Mouse (Mus musculus) ES-Bruce4 (cell line): ENCODE measurements around the gene Pet100. TPM values are rescaled to one million over a fixed set of nuclear protein-coding genes. Genes with fewer than 3 reads are reported as not detected.

Experiments
- H3K27ac ChIP-seq: 2 replicates; pipeline ENCODE4 v1.5.1; 2012; ENCODE audit warnings: low read length, inconsistent platforms; ENCODE audit not compliant: insufficient read depth
- H3K27me3 ChIP-seq: 2 replicates; pipeline ENCODE4 v1.6.1; 2012; ENCODE audit warnings: mild to moderate bottlenecking, low read length, inconsistent platforms; ENCODE audit not compliant: control insufficient read depth, poor library complexity, insufficient read depth, severe bottlenecking
- H3K36me3 ChIP-seq: 2 replicates; pipeline ENCODE4 v1.6.1; 2012; ENCODE audit warnings: inconsistent platforms, mild to moderate bottlenecking, low read length, moderate library complexity; ENCODE audit not compliant: control insufficient read depth, poor library complexity, insufficient read depth, severe bottlenecking
- H3K4me1 ChIP-seq: one replicate; pipeline ENCODE4 v1.8.1; 2011; ENCODE audit warnings: low read length; ENCODE audit not compliant: control insufficient read depth, insufficient read depth
- H3K4me3 ChIP-seq: 2 replicates; pipeline ENCODE4 v1.5.1; 2011; ENCODE audit warnings: low read depth, mild to moderate bottlenecking, low read length
- H3K9ac ChIP-seq: 2 replicates; pipeline ENCODE4 v1.6.1; 2012; ENCODE audit warnings: low read depth, mild to moderate bottlenecking, inconsistent platforms; ENCODE audit not compliant: poor library complexity, severe bottlenecking
- H3K9me3 ChIP-seq: replicated peaks from 2 replicates; pipeline ENCODE4 v1.6.1; 2012; ENCODE audit warnings: mild to moderate bottlenecking, low read length, inconsistent platforms; ENCODE audit not compliant: control insufficient read depth, poor library complexity, insufficient read depth, severe bottlenecking
- CTCF ChIP-seq: IDR thresholded peaks from one replicate; pipeline ENCODE4 v1.8.1; 2011; ENCODE audit warnings: low read depth, low read length
- EP300 ChIP-seq: IDR thresholded peaks from 2 replicates; pipeline ENCODE4 v1.6.1; 2011; ENCODE audit warnings: low read depth, low read length; ENCODE audit not compliant: insufficient read depth
- POLR2A ChIP-seq: IDR thresholded peaks from one replicate; pipeline ENCODE4 v1.8.1; 2011; ENCODE audit warnings: low read length; ENCODE audit not compliant: insufficient read depth
- polyA plus RNA-seq: library from polyadenylated mRNA; stranded (reverse); fragments of >200 nt; gene quantifications from 2 replicates; pipeline ENCODE4 v1.2.4, GENCODE M21; 2011; ENCODE audit warnings: low read depth; ENCODE audit not compliant: missing spikeins, insufficient read depth, insufficient read length

Gene Pet100
- polyA plus RNA-seq, 1 experiment = 93.4 TPM

DNA sequence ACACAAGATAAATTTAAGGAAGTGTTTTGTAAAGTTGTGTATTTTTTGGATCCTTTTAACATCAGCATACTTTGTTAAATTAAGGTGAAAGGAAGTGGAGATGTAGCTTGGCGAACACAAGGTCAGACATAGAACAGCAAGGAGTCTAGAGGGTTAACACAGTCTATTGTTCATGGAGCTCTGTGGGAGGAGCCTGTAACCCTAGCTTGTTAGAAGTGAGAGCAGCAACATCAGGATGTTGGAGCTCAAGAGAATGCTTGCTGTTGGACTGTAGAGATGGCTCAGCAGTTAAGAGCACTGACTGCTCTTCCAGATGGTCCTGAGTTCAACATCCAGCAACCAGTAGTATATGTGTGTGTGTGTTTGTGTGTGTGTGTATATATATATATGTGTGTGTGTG lies 27.6 kb downstream of the Pet100 start:
- no peaks in the 10 kb centered on the region for H3K4me1 ChIP-seq
- no peaks in the 10 kb centered on the region for H3K36me3 ChIP-seq
- TF ChIP-seq POLR2A (no peak), EP300 (no peak), CTCF (no peak)
- no peaks in the 10 kb centered on the region for H3K9me3 ChIP-seq
- H3K4me3 ChIP-seq = no peak overlapping the region
- no peak overlapping the region for H3K9ac ChIP-seq
- H3K27me3 ChIP-seq = no peaks in the 10 kb centered on the region
- no peak overlapping the region for H3K27ac ChIP-seq

- H3K27me3 ChIP-seq = no peaks in the 10 kb centered on the region
- TF ChIP-seq EP300 (no peak), CTCF (no peak), POLR2A (no peak)
- H3K27ac ChIP-seq = no peak overlapping the region
Measured at GRCm38 (mm10) chr8:3652845-3653244, 31.5 kb downstream of the Pet100 start.

GRCm38 (mm10) chr8:3654726-3655508 lies 33.6 kb downstream of the Pet100 start:
- H3K4me1 ChIP-seq = peaks cover 2% of the 10 kb centered on the region
- H3K9ac ChIP-seq = no peak overlapping the region
- no peaks in the 10 kb centered on the region for H3K9me3 ChIP-seq
- H3K36me3 ChIP-seq = no peaks in the 10 kb centered on the region
- TF ChIP-seq CTCF = no peak
- no peak for TF ChIP-seq EP300
- TF ChIP-seq POLR2A = no peak
- no peak overlapping the region for H3K4me3 ChIP-seq
- H3K27me3 ChIP-seq = no peaks in the 10 kb centered on the region
- H3K27ac ChIP-seq = no peak overlapping the region

More at GRCm38 (mm10) chr8:3652845-3653244, 31.5 kb downstream of the Pet100 start:
- H3K4me3 ChIP-seq = no peak overlapping the region
- no peaks in the 10 kb centered on the region for H3K36me3 ChIP-seq
- H3K4me1 ChIP-seq = peaks cover 2% of the 10 kb centered on the region
- H3K9me3 ChIP-seq = no peaks in the 10 kb centered on the region
- no peak overlapping the region for H3K9ac ChIP-seq

DNA sequence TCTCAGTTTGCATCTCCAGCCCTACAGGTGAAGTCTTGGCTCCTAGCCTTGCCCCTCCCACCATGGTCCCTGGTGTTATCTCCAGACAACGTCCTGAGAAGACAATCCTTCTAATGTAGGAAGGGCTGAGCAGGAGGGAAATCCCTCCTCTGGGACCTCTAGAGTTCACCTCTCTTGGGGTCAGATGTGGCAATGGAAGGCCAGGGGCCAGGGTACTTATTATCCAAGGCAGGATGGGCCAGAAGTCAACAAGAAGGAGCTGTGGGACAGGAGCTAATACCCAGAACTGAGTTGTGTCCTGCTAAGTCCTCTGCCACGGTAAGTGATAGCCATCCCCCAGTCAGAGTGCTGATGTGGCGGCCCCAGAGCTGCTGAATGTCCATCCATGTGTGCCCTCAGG lies 34.2 kb downstream of the Pet100 start, which contains the start of gene Retn:
Gene Retn, plus strand, starts transcription at position 245 of the 400 bp plus-strand sequence.
- Histone ChIP-seq H3K27ac (no peak within 1 kb of the TSS), H3K4me3 (no peak within 1 kb of the TSS), H3K4me1 (peaks cover 2% of the 10 kb centered on the region), H3K36me3 (no peaks in the 10 kb centered on the region), H3K9me3 (no peaks in the 10 kb centered on the region), H3K9ac (no peak within 1 kb of the TSS), H3K27me3 (no peaks in the 10 kb centered on the region)
- TF ChIP-seq POLR2A (no peak), CTCF (no peak), EP300 (no peak)

DNA sequence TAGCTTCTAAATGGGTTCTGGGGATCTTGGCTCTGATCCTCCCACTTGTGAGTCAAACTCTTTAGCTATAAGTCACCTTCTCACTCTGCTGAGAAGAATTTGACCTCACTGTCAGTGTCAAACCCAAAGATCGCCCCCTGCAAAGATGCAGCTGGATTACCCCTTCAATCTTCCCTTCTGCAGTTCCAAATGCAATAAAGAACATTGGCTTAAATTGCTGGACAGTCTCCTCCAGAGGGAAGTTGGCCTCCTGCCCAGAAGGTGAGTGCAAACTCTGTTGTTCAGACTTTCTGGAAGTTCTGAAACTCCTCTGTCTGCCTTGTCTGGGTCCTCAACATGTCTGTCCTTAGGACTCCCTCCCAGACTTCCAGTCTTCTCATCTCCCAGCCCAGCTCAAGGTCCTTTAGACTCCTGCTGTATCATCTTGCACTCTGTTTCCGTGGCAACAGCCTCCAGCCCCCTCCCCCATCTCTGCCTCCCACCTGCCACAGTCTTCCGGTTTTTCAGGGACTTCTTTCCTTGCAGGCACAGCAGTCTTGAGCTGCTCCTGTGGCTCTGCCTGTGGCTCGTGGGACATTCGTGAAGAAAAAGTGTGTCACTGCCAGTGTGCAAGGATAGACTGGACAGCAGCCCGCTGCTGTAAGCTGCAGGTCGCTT lies 35.5 kb downstream of the Pet100 start:
- no peak for TF ChIP-seq CTCF
- TF ChIP-seq POLR2A = no peak
- no peak for TF ChIP-seq EP300
- Histone ChIP-seq H3K9me3 (no peaks in the 10 kb centered on the region), H3K27me3 (no peaks in the 10 kb centered on the region), H3K9ac (no peak overlapping the region), H3K4me1 (peaks cover 2% of the 10 kb centered on the region), H3K4me3 (no peak overlapping the region), H3K36me3 (no peaks in the 10 kb centered on the region), H3K27ac (no peak overlapping the region)

- Histone ChIP-seq H3K36me3 (no peaks in the 10 kb centered on the region), H3K27ac (no peak overlapping the region), H3K9me3 (no peaks in the 10 kb centered on the region), H3K4me3 (no peak overlapping the region), H3K27me3 (no peaks in the 10 kb centered on the region), H3K4me1 (no peaks in the 10 kb centered on the region), H3K9ac (no peak overlapping the region)
- TF ChIP-seq EP300 (no peak), CTCF (no peak), POLR2A (no peak)
Measured at GRCm38 (mm10) chr8:3660889-3661288, 39.5 kb downstream of the Pet100 start.
